Mouse (Mus musculus) forebrain, embryonic 13.5 days (tissue): Measurements from ENCODE around the gene Hivep3. TPM values are rescaled to one million over a fixed set of nuclear protein-coding genes. Genes with fewer than 3 reads are reported as not detected.

Experiments
- ATAC-seq: fragments of 200-750 bp; cut with Nextera tagmentation; 2 replicates; pipeline ENCODE4 v1.8.0; 2017
- H3K27ac ChIP-seq: fragments of 300-500 bp; sonication (generic); 2 replicates; pipeline ENCODE4 v1.5.1; 2015; ENCODE audit warnings: inconsistent platforms, mild to moderate bottlenecking, moderate library complexity
- H3K27me3 ChIP-seq: fragments of 300-500 bp; sonication (generic); 2 replicates; pipeline ENCODE4 v1.6.1; 2015; ENCODE audit warnings: mild to moderate bottlenecking, inconsistent platforms
- H3K36me3 ChIP-seq: fragments of 300-500 bp; sonication (generic); 2 replicates; pipeline ENCODE4 v1.6.1; 2015; ENCODE audit warnings: mild to moderate bottlenecking, inconsistent platforms; ENCODE audit not compliant: poor library complexity, severe bottlenecking
- H3K4me1 ChIP-seq: fragments of 300-500 bp; sonication (generic); 2 replicates; pipeline ENCODE4 v1.6.1; 2015; ENCODE audit warnings: inconsistent platforms
- H3K4me2 ChIP-seq: fragments of 300-500 bp; sonication (generic); 2 replicates; pipeline ENCODE4 v1.6.1; 2015; ENCODE audit warnings: inconsistent platforms, mild to moderate bottlenecking, moderate library complexity
- H3K4me3 ChIP-seq: fragments of 300-500 bp; sonication (generic); 2 replicates; pipeline ENCODE4 v1.5.1; 2015; ENCODE audit warnings: mild to moderate bottlenecking, inconsistent platforms
- H3K9ac ChIP-seq: fragments of 300-500 bp; sonication (generic); 2 replicates; pipeline ENCODE4 v1.6.1; 2015; ENCODE audit warnings: mild to moderate bottlenecking, inconsistent platforms
- H3K9me3 ChIP-seq: fragments of 300-500 bp; sonication (generic); replicated peaks from 2 replicates; pipeline ENCODE4 v1.6.1; 2016; ENCODE audit warnings: inconsistent platforms
- WGBS: fragments of 180-500 bp; shearing (Covaris S2); methylation state at CpG from one replicate; pipeline ENCODE4 v1.1.7; 2015; 5-methylcytosine and 5-hydroxymethylcytosine counted together
- polyA plus RNA-seq: library from polyadenylated mRNA; unstranded; fragments of >200 nt; fragmentation: Nextera tagmentation; extraction: Ambion mirVana; gene quantifications from 2 replicates; pipeline ENCODE4 v1.2.1, GENCODE M21; 2015

Gene Hivep3
- polyA plus RNA-seq, 1 experiment from 2014 or later = 10.5 TPM

- no peak overlapping the region for H3K27ac ChIP-seq
- ATAC-seq = no peak
These were observed 233.6 kb downstream of the Hivep3 start for GRCm38 (mm10) chr4:119967073-119967608.

GRCm38 (mm10) chr4:119967636-119968035 is 234.1 kb downstream of the Hivep3 start:
- H3K9me3 ChIP-seq = no peaks in the 10 kb centered on the region
- H3K4me1 ChIP-seq = peaks cover 44% of the 10 kb centered on the region
- no peak overlapping the region for H3K4me3 ChIP-seq
- no peak overlapping the region for H3K9ac ChIP-seq
- WGBS = 69% methylated on average over 2 of the region's 2 CpGs
- ATAC-seq = no peak
- H3K27me3 ChIP-seq = no peaks in the 10 kb centered on the region
- H3K36me3 ChIP-seq = no peaks in the 10 kb centered on the region
- H3K4me2 ChIP-seq = no peak overlapping the region
- H3K27ac ChIP-seq = no peak overlapping the region; the same call in 1 of the 2 replicates

More at GRCm38 (mm10) chr4:119967073-119967608, 233.6 kb downstream of the Hivep3 start:
- H3K36me3 ChIP-seq = no peaks in the 10 kb centered on the region
- no peak overlapping the region for H3K9ac ChIP-seq
- no peak overlapping the region for H3K4me3 ChIP-seq
- WGBS = 64% methylated on average over 5 of the region's 5 CpGs
- H3K9me3 ChIP-seq = no peaks in the 10 kb centered on the region
- H3K27me3 ChIP-seq = no peaks in the 10 kb centered on the region
- no peak overlapping the region for H3K4me2 ChIP-seq
- peaks cover 44% of the 10 kb centered on the region for H3K4me1 ChIP-seq

- Histone ChIP-seq H3K9me3 (no peaks in the 10 kb centered on the region), H3K4me2 (no peak overlapping the region), H3K36me3 (no peaks in the 10 kb centered on the region), H3K27ac (peak overlapping the region; percentile 75), H3K27me3 (no peaks in the 10 kb centered on the region), H3K4me1 (peaks cover 44% of the 10 kb centered on the region), H3K4me3 (no peak overlapping the region), H3K9ac (no peak overlapping the region)
- peak; percentile 42 for ATAC-seq
- 31% methylated on average over 4 of the region's 4 CpGs for WGBS
These were observed 234.5 kb downstream of the Hivep3 start for GRCm38 (mm10) chr4:119968071-119968470.

GRCm38 (mm10) chr4:119968887-119969286 is 235.3 kb downstream of the Hivep3 start:
- H3K4me3 ChIP-seq = no peak overlapping the region
- H3K9ac ChIP-seq = no peak overlapping the region
- 78% methylated on average over 2 of the region's 2 CpGs for WGBS
- no peaks in the 10 kb centered on the region for H3K9me3 ChIP-seq
- H3K4me1 ChIP-seq = peaks cover 44% of the 10 kb centered on the region
- H3K36me3 ChIP-seq = no peaks in the 10 kb centered on the region
- no peak overlapping the region for H3K4me2 ChIP-seq
- H3K27me3 ChIP-seq = no peaks in the 10 kb centered on the region
- no peak overlapping the region for H3K27ac ChIP-seq
- no peak for ATAC-seq

- Histone ChIP-seq H3K27ac (peak overlapping the region; percentile 62), H3K9ac (peak overlapping the region; percentile 5; the same call in 1 of the 2 replicates), H3K4me2 (no peak overlapping the region), H3K4me1 (peaks cover 44% of the 10 kb centered on the region), H3K9me3 (no peaks in the 10 kb centered on the region), H3K27me3 (no peaks in the 10 kb centered on the region), H3K4me3 (no peak overlapping the region), H3K36me3 (no peaks in the 10 kb centered on the region)
- WGBS = 32% methylated on average over 9 of the region's 9 CpGs
- ATAC-seq = peak; percentile 64; the same call in 1 of the 2 replicates
These were observed 236.6 kb downstream of the Hivep3 start for GRCm38 (mm10) chr4:119970166-119970565.

GRCm38 (mm10) chr4:119972375-119972774 is 238.8 kb downstream of the Hivep3 start:
- ATAC-seq = no peak
- H3K4me3 ChIP-seq = no peak overlapping the region
- H3K9ac ChIP-seq = no peak overlapping the region
- H3K36me3 ChIP-seq = no peaks in the 10 kb centered on the region
- H3K27ac ChIP-seq = no peak overlapping the region
- 68% methylated on average over 6 of the region's 6 CpGs for WGBS
- no peaks in the 10 kb centered on the region for H3K27me3 ChIP-seq
- H3K9me3 ChIP-seq = no peaks in the 10 kb centered on the region
- H3K4me2 ChIP-seq = no peak overlapping the region
- peaks cover 40% of the 10 kb centered on the region for H3K4me1 ChIP-seq

- H3K4me1 ChIP-seq = peaks cover 24% of the 10 kb centered on the region
- ATAC-seq = no peak
These were observed 240.4 kb downstream of the Hivep3 start for GRCm38 (mm10) chr4:119973729-119974605.

GRCm38 (mm10) chr4:119975242-119975641 is 241.7 kb downstream of the Hivep3 start:
- Histone ChIP-seq H3K27ac (no peak overlapping the region), H3K36me3 (no peaks in the 10 kb centered on the region), H3K9ac (no peak overlapping the region), H3K27me3 (no peaks in the 10 kb centered on the region), H3K4me2 (no peak overlapping the region), H3K4me3 (no peak overlapping the region), H3K4me1 (peaks cover 13% of the 10 kb centered on the region), H3K9me3 (no peaks in the 10 kb centered on the region)
- WGBS = 89% methylated on average over 10 of the region's 10 CpGs
- ATAC-seq = no peak

More at GRCm38 (mm10) chr4:119973729-119974605, 240.4 kb downstream of the Hivep3 start:
- Histone ChIP-seq H3K27ac (no peak overlapping the region), H3K4me3 (no peak overlapping the region), H3K9me3 (no peaks in the 10 kb centered on the region), H3K4me2 (no peak overlapping the region), H3K36me3 (no peaks in the 10 kb centered on the region), H3K27me3 (no peaks in the 10 kb centered on the region), H3K9ac (no peak overlapping the region)
- WGBS = 81% methylated on average over 9 of the region's 9 CpGs

GRCm38 (mm10) chr4:119975822-119976221 is 242.2 kb downstream of the Hivep3 start:
- no peak overlapping the region for H3K9ac ChIP-seq
- H3K9me3 ChIP-seq = no peaks in the 10 kb centered on the region
- H3K4me1 ChIP-seq = peaks cover 7% of the 10 kb centered on the region
- no peaks in the 10 kb centered on the region for H3K36me3 ChIP-seq
- H3K4me2 ChIP-seq = no peak overlapping the region
- no peaks in the 10 kb centered on the region for H3K27me3 ChIP-seq
- no peak overlapping the region for H3K27ac ChIP-seq
- WGBS = 72% methylated on average over 12 of the region's 12 CpGs
- no peak for ATAC-seq
- no peak overlapping the region for H3K4me3 ChIP-seq

GRCm38 (mm10) chr4:119976428-119977168 is 243.0 kb downstream of the Hivep3 start:
- H3K27ac ChIP-seq = no peak overlapping the region
- 38% methylated on average over 2 of the region's 3 CpGs for WGBS
- H3K9me3 ChIP-seq = no peaks in the 10 kb centered on the region
- H3K4me3 ChIP-seq = no peak overlapping the region
- H3K4me1 ChIP-seq = peaks cover 5% of the 10 kb centered on the region
- ATAC-seq = no peak
- H3K27me3 ChIP-seq = no peaks in the 10 kb centered on the region
- H3K9ac ChIP-seq = peak overlapping the region; percentile 8; the same call in 1 of the 2 replicates
- H3K4me2 ChIP-seq = no peak overlapping the region
- H3K36me3 ChIP-seq = no peaks in the 10 kb centered on the region

GRCm38 (mm10) chr4:119977817-119978491 is 244.4 kb downstream of the Hivep3 start:
- H3K27ac ChIP-seq = no peak overlapping the region
- no peaks in the 10 kb centered on the region for H3K36me3 ChIP-seq
- no peaks in the 10 kb centered on the region for H3K27me3 ChIP-seq
- ATAC-seq = no peak
- peaks cover 5% of the 10 kb centered on the region for H3K4me1 ChIP-seq
- 86% methylated on average over 7 of the region's 7 CpGs for WGBS
- H3K4me2 ChIP-seq = no peak overlapping the region
- no peak overlapping the region for H3K4me3 ChIP-seq
- no peak overlapping the region for H3K9ac ChIP-seq
- H3K9me3 ChIP-seq = no peaks in the 10 kb centered on the region
